Mouse (Mus musculus) Muller cell, postnatal 12 days (primary cell): ENCODE measurements around the gene Wnk3.
"Not testable (repeated sequence)": the region's sequence is repeated elsewhere in the genome, so short reads cannot be mapped to it uniquely, and the experiment has no call there.

Experiments
- DNase-seq: peaks from one replicate; pipeline ENCODE4 v3.0.0-alpha.2; 2015; ENCODE audit errors: inconsistent ontology term

The Wnk3 gene

GRCm38 (mm10) chrX:151197778-151198177 lies at the start of gene Wnk3:
Gene Wnk3, plus strand, starts transcription at chrX:151198078.
- no peak for DNase-seq

- no peak for DNase-seq
These were observed 39.5 kb upstream of the Wnk3 start for GRCm38 (mm10) chrX:151158414-151158813.

GRCm38 (mm10) chrX:151168438-151169131 lies 29.3 kb upstream of the Wnk3 start:
- peak; percentile 69 for DNase-seq

- peak; percentile 89 for DNase-seq
These were observed 28.5 kb upstream of the Wnk3 start for GRCm38 (mm10) chrX:151169261-151169961.

GRCm38 (mm10) chrX:151173134-151173533 lies 24.7 kb upstream of the Wnk3 start:
- not testable (repeated sequence) for DNase-seq

GRCm38 (mm10) chrX:151298329-151298728 lies 100.5 kb downstream of the Wnk3 start:
- DNase-seq: peak; percentile 2

GRCm38 (mm10) chrX:151313732-151314131 lies 115.9 kb downstream of the Wnk3 start:
- DNase-seq: no peak

- no peak for DNase-seq
These were observed 135.7 kb downstream of the Wnk3 start for GRCm38 (mm10) chrX:151333615-151334014.

- no peak for DNase-seq
These were observed 139.9 kb downstream of the Wnk3 start for GRCm38 (mm10) chrX:151337804-151338203.

GRCm38 (mm10) chrX:151343761-151344500 lies 146.1 kb downstream of the Wnk3 start, which contains the start of gene Fam120c:
Gene Fam120c, plus strand, starts transcription at chrX:151344175.
- DNase-seq: peak; percentile 93

- DNase-seq: peak; percentile 67
These were observed 146.7 kb downstream of the Wnk3 start for GRCm38 (mm10) chrX:151344501-151344984.

GRCm38 (mm10) chrX:151345333-151346125 lies 147.7 kb downstream of the Wnk3 start:
- DNase-seq: peak; percentile 17

- no peak for DNase-seq
These were observed 149.4 kb downstream of the Wnk3 start for GRCm38 (mm10) chrX:151347278-151347677.

GRCm38 (mm10) chrX:151349322-151349721 lies 151.4 kb downstream of the Wnk3 start:
- peak; percentile 12 for DNase-seq
